In genomic region chr1:60940620-60941019, GRCm38 (mm10) we compare ENCODE assay signal across 38 mouse cellular contexts. TPM values are rescaled to one million over a fixed set of nuclear protein-coding genes. Genes with fewer than 3 reads are reported as not detected.
A peak's percentile ranks its signal among the peaks of the same experiment; 100 is the strongest.
DNase-seq lines count a peak whose midpoint lies in the region; ATAC-seq and TF ChIP-seq lines count a peak whose summit lies in the region.
"Had no signal": no experiment of that assay in that cellular context is flagged by ENCODE, and none has a peak within 500 bp of the region (broad histone marks: within the 10 kb centered on the region; RNA-seq: fewer than 3 reads in every experiment).

No protein-coding gene starts in this region.

- H3K4me2 ChIP-seq in embryonic facial prominence, embryonic 15.5 days (replicated peaks): no peak overlapping the region
- H3K4me2 ChIP-seq in forebrain, embryonic 14.5 days (ENCODE audit: low read length): no peak overlapping the region
- H3K4me2 ChIP-seq: forebrain, embryonic 13.5 days; heart, embryonic 12.5 days; hindbrain, embryonic 15.5 days; kidney, embryonic 15.5 days; limb, embryonic 13.5 days; liver, embryonic 11.5 days; midbrain, embryonic 15.5 days; neural tube, embryonic 15.5 days had no signal

- H3K9me3 ChIP-seq in embryonic facial prominence, embryonic 15.5 days (replicated peaks): no peaks in the 10 kb centered on the region
- H3K9me3 ChIP-seq in embryonic facial prominence, embryonic 10.5 days: no peaks in the 10 kb centered on the region
- no peaks in the 10 kb centered on the region for H3K9me3 ChIP-seq in forebrain, embryonic 14.5 days (replicated peaks; ENCODE audit: control insufficient read depth, low read length)
- H3K9me3 ChIP-seq: forebrain, embryonic 13.5 days; heart, embryonic 12.5 days; hindbrain, embryonic 10.5 days; hindbrain, embryonic 15.5 days; kidney, embryonic 15.5 days; limb, embryonic 13.5 days; midbrain, embryonic 10.5 days; midbrain, embryonic 15.5 days; neural tube, embryonic 15.5 days had no signal

- 0 out of 2 replicates have a peak, but pooled peaks cover 5% of the 10 kb centered on the region for H3K4me1 ChIP-seq in embryonic facial prominence, embryonic 15.5 days
- no peaks in the 10 kb centered on the region for H3K4me1 ChIP-seq in embryonic facial prominence, embryonic 10.5 days
- H3K4me1 ChIP-seq in bone marrow, adult 2 months (ENCODE audit: control insufficient read depth, insufficient read depth, low read length): peaks cover 2% of the 10 kb centered on the region; the same call in 1 of the 2 replicates
- H3K4me1 ChIP-seq in small intestine, adult 2 months (ENCODE audit: control insufficient read depth, insufficient read depth, insufficient read length, low read length): peaks cover 6% of the 10 kb centered on the region
- H3K4me1 ChIP-seq in forebrain, embryonic 14.5 days (ENCODE audit: control insufficient read depth, insufficient read depth, low read length): no peaks in the 10 kb centered on the region
- H3K4me1 ChIP-seq: forebrain, embryonic 13.5 days; kidney, embryonic 15.5 days had no signal

- no peak for ATAC-seq in embryonic facial prominence, embryonic 15.5 days (ENCODE audit: insufficient number of reproducible peaks, low FRiP score, low TSS enrichment, low read depth)
- ATAC-seq in hematopoietic stem cell, adult 5-6 weeks (replicated peaks in 1 of 2; ENCODE audit: insufficient read depth in 1 of 2, low FRiP score in 2 of 2, low TSS enrichment in 1 of 2, low read depth in 1 of 2, poor library complexity in 2 of 2, severe bottlenecking in 2 of 2): peak; percentile 8 to 23; a peak in 1 of 4 replicates
- no peak for ATAC-seq in forebrain, embryonic 14.5 days
- ATAC-seq: forebrain, embryonic 13.5 days; lung, postnatal 0 days; midbrain, embryonic 15.5 days had no signal

- 0 out of 2 replicates have a peak overlapping the region, but pooled peaks have one; percentile 28 for H3K27ac ChIP-seq in embryonic facial prominence, embryonic 15.5 days (replicated peaks)
- no peak overlapping the region for H3K27ac ChIP-seq in embryonic facial prominence, embryonic 10.5 days (replicated peaks)
- H3K27ac ChIP-seq in bone marrow, adult 2 months (ENCODE audit: control insufficient read depth, insufficient read depth, low read depth, low read length, poor library complexity): peak overlapping the region; percentile 61
- H3K27ac ChIP-seq in small intestine, adult 2 months (ENCODE audit: insufficient read depth, low read depth, low read length): peak overlapping the region; percentile 40; the same call in 1 of the 2 replicates
- H3K27ac ChIP-seq in forebrain, embryonic 14.5 days (ENCODE audit: low read depth, low read length): no peak overlapping the region
- H3K27ac ChIP-seq: forebrain, embryonic 13.5 days; hindbrain, embryonic 10.5 days; hindbrain, embryonic 15.5 days; kidney, embryonic 15.5 days; layer of hippocampus, adult 2 months; left cerebral cortex, adult 2 months; limb, embryonic 13.5 days; midbrain, embryonic 10.5 days; midbrain, embryonic 15.5 days; neural tube, embryonic 15.5 days had no signal

- no peak for DNase-seq in embryonic facial prominence, embryonic 10.5 days (ENCODE audit: low spot score)
- DNase-seq in kidney, adult 9 months: no peak
- no peak for DNase-seq in forebrain, embryonic 14.5 days (ENCODE audit: low spot score)
- DNase-seq in ovary, postnatal 10 days (ENCODE audit: low spot score): no peak
- DNase-seq: adrenal gland, postnatal 14 days; cerebellum, adult 9-11 months; gastrocnemius, postnatal 14 days; heart, adult 18-20 months; kidney, adult 11 months; kidney, postnatal 36 days; lung, adult 18-20 months; lung, postnatal 4 days; right cerebral cortex, adult 18-20 months; right cerebral cortex, postnatal 4 days; thymus, postnatal 36 days had no signal

- TF ChIP-seq CTCF in bone marrow, adult 2 months (IDR thresholded peaks at IDR 0.05; ENCODE audit: control insufficient read depth, insufficient read depth, low read length): no peak
- no peak for TF ChIP-seq CTCF in small intestine, adult 2 months (IDR thresholded peaks at IDR 0.05; ENCODE audit: extremely low read depth, insufficient read length, insufficient replicate concordance, low read depth, low read length)

- TF ChIP-seq POLR2A in bone marrow, adult 2 months (IDR thresholded peaks at IDR 0.05; ENCODE audit: borderline replicate concordance, control insufficient read depth, low read depth, low read length): no peak
- TF ChIP-seq POLR2A in small intestine, adult 2 months (IDR thresholded peaks at IDR 0.05; ENCODE audit: low read depth, low read length): no peak

- 76% methylated on average over 1 of the region's 1 CpGs for WGBS in embryonic facial prominence, embryonic 15.5 days
- 85% methylated on average over 1 of the region's 1 CpGs for WGBS in embryonic facial prominence, embryonic 10.5 days
- WGBS in bone marrow, adult 2 months: 13% methylated on average over 1 of the region's 1 CpGs
- 88% methylated on average over 1 of the region's 1 CpGs for WGBS in small intestine, adult 2 months
- 74% methylated on average over 1 of the region's 1 CpGs for WGBS in forebrain, embryonic 14.5 days

- no peak overlapping the region for H3K9ac ChIP-seq in embryonic facial prominence, embryonic 15.5 days
- H3K9ac ChIP-seq in forebrain, embryonic 14.5 days (ENCODE audit: low read length): no peak overlapping the region
- H3K9ac ChIP-seq: forebrain, embryonic 13.5 days; heart, embryonic 12.5 days; hindbrain, embryonic 15.5 days; kidney, embryonic 15.5 days; limb, embryonic 13.5 days; midbrain, embryonic 15.5 days; neural tube, embryonic 15.5 days had no signal

- H3K36me3 ChIP-seq in embryonic facial prominence, embryonic 15.5 days: no peaks in the 10 kb centered on the region
- H3K36me3 ChIP-seq in embryonic facial prominence, embryonic 10.5 days (replicated peaks): no peaks in the 10 kb centered on the region
- no peaks in the 10 kb centered on the region for H3K36me3 ChIP-seq in small intestine, adult 2 months (ENCODE audit: control insufficient read depth, insufficient read depth, low read length)
- no peaks in the 10 kb centered on the region for H3K36me3 ChIP-seq in forebrain, embryonic 14.5 days (ENCODE audit: control insufficient read depth, insufficient read depth, low read length)
- H3K36me3 ChIP-seq: heart, embryonic 12.5 days; hindbrain, embryonic 10.5 days; hindbrain, embryonic 15.5 days; kidney, embryonic 15.5 days; limb, embryonic 13.5 days; midbrain, embryonic 10.5 days; midbrain, embryonic 15.5 days; neural tube, embryonic 15.5 days had no signal

- no peak overlapping the region for H3K4me3 ChIP-seq in embryonic facial prominence, embryonic 15.5 days (replicated peaks)
- H3K4me3 ChIP-seq in embryonic facial prominence, embryonic 10.5 days: no peak overlapping the region
- no peak overlapping the region for H3K4me3 ChIP-seq in bone marrow, adult 2 months (replicated peaks; ENCODE audit: control insufficient read depth, low read depth, low read length)
- no peak overlapping the region for H3K4me3 ChIP-seq in small intestine, adult 2 months (ENCODE audit: low read depth, low read length)
- no peak overlapping the region for H3K4me3 ChIP-seq in forebrain, embryonic 14.5 days (ENCODE audit: low read depth, low read length)
- H3K4me3 ChIP-seq: forebrain, embryonic 13.5 days; heart, embryonic 12.5 days; hindbrain, embryonic 10.5 days; hindbrain, embryonic 15.5 days; kidney, embryonic 15.5 days; layer of hippocampus, adult 2 months; left cerebral cortex, adult 2 months; limb, embryonic 13.5 days; midbrain, embryonic 10.5 days; midbrain, embryonic 15.5 days; neural tube, embryonic 15.5 days had no signal

- H3K27me3 ChIP-seq in embryonic facial prominence, embryonic 15.5 days: no peaks in the 10 kb centered on the region
- H3K27me3 ChIP-seq in embryonic facial prominence, embryonic 10.5 days (replicated peaks; ENCODE audit: low read depth, poor library complexity, severe bottlenecking): no peaks in the 10 kb centered on the region
- no peaks in the 10 kb centered on the region for H3K27me3 ChIP-seq in small intestine, adult 2 months (ENCODE audit: control insufficient read depth, insufficient read depth, low read length)
- no peaks in the 10 kb centered on the region for H3K27me3 ChIP-seq in forebrain, embryonic 14.5 days (replicated peaks; ENCODE audit: control insufficient read depth, insufficient read depth, low read length)
- H3K27me3 ChIP-seq: forebrain, embryonic 13.5 days; heart, embryonic 12.5 days; hindbrain, embryonic 15.5 days; kidney, embryonic 15.5 days; midbrain, embryonic 15.5 days; neural tube, embryonic 15.5 days had no signal

RNA-seq across cellular contexts. Expression of gene Icos, which starts 37.1 kb away (rescaled TPM):
- 0.22 and 0.45 TPM in 2 replicates for polyA plus RNA-seq in embryonic facial prominence, embryonic 15.5 days (2015; fragmentation: Nextera tagmentation; extraction: Ambion mirVana)
- 0.08 TPM in 1 of 2 replicates, not detected in the other for polyA plus RNA-seq in embryonic facial prominence, embryonic 10.5 days (2016; fragmentation: Nextera tagmentation; extraction: Ambion mirVana)
- polyA plus RNA-seq in bone marrow, adult 2 months (2011; ENCODE audit: insufficient read depth, insufficient read length, low replicate concordance, missing spikeins): not detected in 2 replicates
- 1.9 and 6.3 TPM in 2 replicates for total RNA-seq in hematopoietic stem cell, adult 5-6 weeks (2017)
- 0.04 and 0.16 TPM in 2 replicates for polyA plus RNA-seq in small intestine, adult 2 months (2012; rRNA removed)
- 0.10 TPM in 1 of 2 replicates, not detected in the other for polyA plus RNA-seq in forebrain, embryonic 14.5 days (2014; fragmentation: Nextera tagmentation; extraction: Ambion mirVana)
- total RNA-seq: layer of hippocampus, adult 2 months; MEL had no signal
- polyA plus RNA-seq: hindbrain, embryonic 15.5 days; midbrain, embryonic 15.5 days had no signal

RNA-seq across cellular contexts. Expression of gene Ctla4, which starts 53.8 kb away (rescaled TPM):
- not detected in 2 replicates for polyA plus RNA-seq in embryonic facial prominence, embryonic 15.5 days (2015; fragmentation: Nextera tagmentation; extraction: Ambion mirVana)
- polyA plus RNA-seq in embryonic facial prominence, embryonic 10.5 days (2016; fragmentation: Nextera tagmentation; extraction: Ambion mirVana): not detected in 2 replicates
- not detected in 2 replicates for polyA plus RNA-seq in bone marrow, adult 2 months (2011; ENCODE audit: insufficient read depth, insufficient read length, low replicate concordance, missing spikeins)
- 2.6 and 4.9 TPM in 2 replicates for total RNA-seq in hematopoietic stem cell, adult 5-6 weeks (2017)
- polyA plus RNA-seq in small intestine, adult 2 months (2012; rRNA removed): 0.30 and 0.77 TPM in 2 replicates
- not detected in 2 replicates for polyA plus RNA-seq in forebrain, embryonic 14.5 days (2014; fragmentation: Nextera tagmentation; extraction: Ambion mirVana)
- total RNA-seq: gastrocnemius, postnatal 14 days; layer of hippocampus, adult 2 months; layer of hippocampus, postnatal 14 days; left cerebral cortex, adult 2 months; left cerebral cortex, postnatal 36 days; MEL had no signal
- polyA plus RNA-seq: forebrain, embryonic 13.5 days; heart, embryonic 12.5 days; heart, postnatal 0 days; hindbrain, embryonic 10.5 days; hindbrain, embryonic 15.5 days; kidney, embryonic 15.5 days; liver, embryonic 11.5 days; lung, postnatal 0 days; midbrain, embryonic 10.5 days; midbrain, embryonic 15.5 days; neural tube, embryonic 15.5 days; Patski; stomach, embryonic 16.5 days had no signal

Comparison
In these comparisons a context has a peak if more than half of its experiments do, and no peak if none do; other contexts are left out.
1. H3K27ac ChIP-seq: peak in embryonic facial prominence, embryonic 15.5 days (single experiment), bone marrow, adult 2 months (single experiment) and small intestine, adult 2 months (single experiment); none in embryonic facial prominence, embryonic 10.5 days (single experiment) and forebrain, embryonic 14.5 days (single experiment).
2. ATAC-seq: peak in hematopoietic stem cell, adult 5-6 weeks (2 of 2); none in embryonic facial prominence, embryonic 15.5 days (single experiment) and forebrain, embryonic 14.5 days (single experiment).